Mouse (Mus musculus) MEL (cell line): Measurements from ENCODE around the gene Hoxc6. TPM values are rescaled to one million over a fixed set of nuclear protein-coding genes. Genes with fewer than 3 reads are reported as not detected.

Experiments used
- DNase-seq: peaks from one replicate; pipeline ENCODE4 v3.0.0; 2011; ENCODE audit warnings: low read depth, low spot score
- H3K27ac ChIP-seq: 2 replicates; pipeline ENCODE4 v1.5.1; 2012; ENCODE audit warnings: low read depth, mild to moderate bottlenecking, control low read depth, low read length, moderate library complexity; ENCODE audit not compliant: control insufficient read depth
- H3K27me3 ChIP-seq, 2 experiments: fragments of 150-350 bp in 1 of 2; sonication (generic) in 1 of 2; 2 replicates each; pipeline ENCODE4 v1.6.1; 2012; ENCODE audit warnings: low read length in 2 of 2, mild to moderate bottlenecking in 2 of 2, improper control_type of control experiment in 1 of 2, moderate library complexity in 1 of 2; ENCODE audit not compliant: insufficient read depth in 2 of 2, control insufficient read depth in 1 of 2
- H3K36me3 ChIP-seq, 2 experiments: 2 replicates each; pipeline ENCODE4 v1.6.1; 2012 to 2014; ENCODE audit warnings: low read length in 2 of 2, improper control_type of control experiment in 1 of 2, inconsistent platforms in 1 of 2, mild to moderate bottlenecking in 1 of 2; ENCODE audit not compliant: insufficient read depth in 2 of 2, control insufficient read depth in 1 of 2
- H3K4me1 ChIP-seq, 2 experiments: fragments of 150-350 bp in 1 of 2; sonication (generic) in 1 of 2; 2 replicates each; pipeline ENCODE4 v1.6.1; 2012; ENCODE audit warnings: low read length in 2 of 2, improper control_type of control experiment in 1 of 2, mild to moderate bottlenecking in 1 of 2; ENCODE audit not compliant: insufficient read depth in 2 of 2, control insufficient read depth in 1 of 2
- H3K4me3 ChIP-seq, 2 experiments: fragments of 150-350 bp in 1 of 2; sonication (generic) in 1 of 2; 2 replicates each; pipeline ENCODE4 v1.5.1; 2012; ENCODE audit warnings: low read depth in 2 of 2, low read length in 2 of 2, mild to moderate bottlenecking in 2 of 2, moderate library complexity in 2 of 2, control low read depth in 1 of 2, improper control_type of control experiment in 1 of 2; ENCODE audit not compliant: control insufficient read depth in 1 of 2, insufficient read depth in 1 of 2
- H3K79me2 ChIP-seq: 2 replicates; pipeline ENCODE4 v1.6.1; 2012; ENCODE audit warnings: mild to moderate bottlenecking, low read length, moderate library complexity; ENCODE audit not compliant: control insufficient read depth, poor library complexity, insufficient read depth
- H3K9ac ChIP-seq: 2 replicates; pipeline ENCODE4 v1.6.1; 2012; ENCODE audit warnings: low read depth, mild to moderate bottlenecking, control low read depth, low read length, moderate library complexity; ENCODE audit not compliant: control insufficient read depth, poor library complexity, severe bottlenecking
- H3K9me3 ChIP-seq: fragments of 150-350 bp; sonication (generic); replicated peaks from 2 replicates; pipeline ENCODE4 v1.6.1; 2012; ENCODE audit warnings: mild to moderate bottlenecking, low read length, improper control_type of control experiment, moderate library complexity; ENCODE audit not compliant: insufficient read depth
- BHLHE40 ChIP-seq: IDR thresholded peaks from 2 replicates; pipeline ENCODE4 v1.6.1; 2012; ENCODE audit warnings: low read depth, mild to moderate bottlenecking, inconsistent platforms, low read length, improper control_type of control experiment, borderline replicate concordance
- CHD1 ChIP-seq: IDR thresholded peaks from 2 replicates; pipeline ENCODE4 v1.6.1; 2012; ENCODE audit warnings: low read depth, mild to moderate bottlenecking, inconsistent platforms, low read length, improper control_type of control experiment
- CHD2 ChIP-seq: IDR thresholded peaks from 2 replicates; pipeline ENCODE4 v1.6.1; 2011; ENCODE audit warnings: low read length, improper control_type of control experiment
- CTCF ChIP-seq, 3 experiments: IDR thresholded peaks in 2 of 3; conservative IDR thresholded peaks in 1 of 3; 2 replicates each; pipeline ENCODE4 v1.5.1; 2011 to 2012; ENCODE audit warnings: low read length in 3 of 3, low read depth in 2 of 3, mild to moderate bottlenecking in 2 of 3, improper control_type of control experiment in 1 of 3, inconsistent platforms in 1 of 3, mixed read lengths in 1 of 3, moderate library complexity in 1 of 3; ENCODE audit not compliant: control insufficient read depth in 1 of 3, insufficient read depth in 1 of 3, poor library complexity in 1 of 3, severe bottlenecking in 1 of 3
- E2F4 ChIP-seq: IDR thresholded peaks from 2 replicates; pipeline ENCODE4 v1.6.1; 2011; ENCODE audit warnings: low read depth, low read length, improper control_type of control experiment, borderline replicate concordance
- ELF1 ChIP-seq: IDR thresholded peaks from 2 replicates; pipeline ENCODE4 v1.6.1; 2014; ENCODE audit warnings: low read depth, mild to moderate bottlenecking, inconsistent platforms, low read length, improper control_type of control experiment, moderate library complexity
- EP300 ChIP-seq, 2 experiments: IDR thresholded peaks; 2 replicates each; pipeline ENCODE4 v1.6.1; 2011; ENCODE audit warnings: improper control_type of control experiment in 2 of 2, low read length in 2 of 2, low read depth in 1 of 2, mild to moderate bottlenecking in 1 of 2
- ETS1 ChIP-seq: IDR thresholded peaks from 2 replicates; pipeline ENCODE4 v1.6.1; 2012; ENCODE audit warnings: low read depth, mild to moderate bottlenecking, inconsistent platforms, low read length, improper control_type of control experiment, moderate library complexity
- GABPA ChIP-seq: IDR thresholded peaks from 2 replicates; pipeline ENCODE4 v1.6.1; 2012; ENCODE audit warnings: low read depth, mild to moderate bottlenecking, inconsistent platforms, low read length, improper control_type of control experiment, moderate library complexity
- GATA1 ChIP-seq: IDR thresholded peaks from 2 replicates; pipeline ENCODE4 v1.6.1; 2011; ENCODE audit warnings: low read depth, low read length, improper control_type of control experiment
- HCFC1 ChIP-seq: IDR thresholded peaks from 2 replicates; pipeline ENCODE4 v1.6.1; 2012; ENCODE audit warnings: low read depth, mild to moderate bottlenecking, inconsistent platforms, low read length, improper control_type of control experiment, moderate library complexity
- JUND ChIP-seq: IDR thresholded peaks from 2 replicates; pipeline ENCODE4 v1.6.1; 2011; ENCODE audit warnings: low read depth, mild to moderate bottlenecking, improper control_type of control experiment, low read length
- KAT2A ChIP-seq: conservative IDR thresholded peaks from 2 replicates; pipeline ENCODE4 v1.6.1; 2012; ENCODE audit warnings: low read depth, low read length, improper control_type of control experiment, inconsistent platforms
- MAFK ChIP-seq: IDR thresholded peaks from 2 replicates; pipeline ENCODE4 v1.6.1; 2011; ENCODE audit warnings: low read depth, mild to moderate bottlenecking, low read length, improper control_type of control experiment, borderline replicate concordance
- MAX ChIP-seq: IDR thresholded peaks from 2 replicates; pipeline ENCODE4 v1.6.1; 2011; ENCODE audit warnings: low read length, improper control_type of control experiment
- MAZ ChIP-seq: IDR thresholded peaks from 2 replicates; pipeline ENCODE4 v1.6.1; 2012; ENCODE audit warnings: low read depth, mild to moderate bottlenecking, inconsistent platforms, low read length, improper control_type of control experiment
- MEF2A ChIP-seq: IDR thresholded peaks from 2 replicates; pipeline ENCODE4 v1.6.1; 2014; ENCODE audit warnings: low read depth, mild to moderate bottlenecking, inconsistent platforms, low read length, improper control_type of control experiment; ENCODE audit not compliant: poor library complexity, insufficient replicate concordance, severe bottlenecking; ENCODE audit errors: extremely low read depth
- MXI1 ChIP-seq: IDR thresholded peaks from 2 replicates; pipeline ENCODE4 v1.6.1; 2011; ENCODE audit warnings: mild to moderate bottlenecking, low read depth, low read length, improper control_type of control experiment
- MYB ChIP-seq: IDR thresholded peaks from 2 replicates; pipeline ENCODE4 v1.6.1; 2011; ENCODE audit warnings: mild to moderate bottlenecking, low read depth, low read length, improper control_type of control experiment
- MYC ChIP-seq: IDR thresholded peaks from 2 replicates; pipeline ENCODE4 v1.6.1; 2011; ENCODE audit warnings: low read depth, mild to moderate bottlenecking, low read length, improper control_type of control experiment, moderate library complexity
- NELFE ChIP-seq: IDR thresholded peaks from 2 replicates; pipeline ENCODE4 v1.6.1; 2011; ENCODE audit warnings: low read depth, low read length, improper control_type of control experiment
- NRF1 ChIP-seq: IDR thresholded peaks from 2 replicates; pipeline ENCODE4 v1.6.1; 2014; ENCODE audit warnings: low read depth, mild to moderate bottlenecking, inconsistent platforms, low read length, improper control_type of control experiment, moderate library complexity; ENCODE audit not compliant: poor library complexity, insufficient read depth, severe bottlenecking
- POLR2A ChIP-seq, 2 experiments: IDR thresholded peaks; 2 replicates each; pipeline ENCODE4 v1.6.1; 2011 to 2012; ENCODE audit warnings: low read length in 2 of 2, mild to moderate bottlenecking in 2 of 2, control low read depth in 1 of 2, improper control_type of control experiment in 1 of 2, low read depth in 1 of 2, moderate library complexity in 1 of 2; ENCODE audit not compliant: control insufficient read depth in 1 of 2, insufficient read depth in 1 of 2, poor library complexity in 1 of 2
- POLR2AphosphoS5 ChIP-seq: IDR thresholded peaks from 2 replicates; pipeline ENCODE4 v1.6.1; 2012; ENCODE audit warnings: low read depth, borderline replicate concordance, mild to moderate bottlenecking, inconsistent platforms, low read length, moderate library complexity, mixed read lengths
- RAD21 ChIP-seq: IDR thresholded peaks from 2 replicates; pipeline ENCODE4 v1.6.1; 2011; ENCODE audit warnings: mild to moderate bottlenecking, low read depth, low read length, improper control_type of control experiment
- SIN3A ChIP-seq: IDR thresholded peaks from 2 replicates; pipeline ENCODE4 v1.6.1; 2012; ENCODE audit warnings: low read length, improper control_type of control experiment, inconsistent platforms
- SMC3 ChIP-seq: IDR thresholded peaks from 2 replicates; pipeline ENCODE4 v1.6.1; 2011; ENCODE audit warnings: low read depth, low read length, improper control_type of control experiment
- TBP ChIP-seq: IDR thresholded peaks from 2 replicates; pipeline ENCODE4 v1.8.0; 2011; ENCODE audit warnings: low read depth, low read length, improper control_type of control experiment
- UBTF ChIP-seq: IDR thresholded peaks from 2 replicates; pipeline ENCODE4 v1.6.1; 2012; ENCODE audit warnings: low read depth, mild to moderate bottlenecking, inconsistent platforms, low read length, improper control_type of control experiment, moderate library complexity, borderline replicate concordance; ENCODE audit not compliant: insufficient read depth
- USF1 ChIP-seq: IDR thresholded peaks from 2 replicates; pipeline ENCODE4 v1.6.1; 2014; ENCODE audit warnings: low read depth, mild to moderate bottlenecking, inconsistent platforms, low read length, improper control_type of control experiment, moderate library complexity
- USF2 ChIP-seq, 2 experiments: IDR thresholded peaks; 2 replicates each; pipeline ENCODE4 v1.6.1; 2011 to 2012; ENCODE audit warnings: improper control_type of control experiment in 2 of 2, low read length in 2 of 2, borderline replicate concordance in 1 of 2, inconsistent platforms in 1 of 2, low read depth in 1 of 2, mild to moderate bottlenecking in 1 of 2; ENCODE audit not compliant: insufficient read depth in 1 of 2
- ZC3H11A ChIP-seq: IDR thresholded peaks from 2 replicates; pipeline ENCODE4 v1.6.1; 2012; ENCODE audit warnings: low read depth, mild to moderate bottlenecking, inconsistent platforms, low read length, improper control_type of control experiment
- ZKSCAN1 ChIP-seq: IDR thresholded peaks from 2 replicates; pipeline ENCODE4 v1.6.1; 2012; ENCODE audit warnings: low read depth, mild to moderate bottlenecking, inconsistent platforms, low read length, improper control_type of control experiment, moderate library complexity
- ZMIZ1 ChIP-seq: IDR thresholded peaks from 2 replicates; pipeline ENCODE4 v1.6.1; 2012; ENCODE audit warnings: low read depth, mild to moderate bottlenecking, inconsistent platforms, low read length, improper control_type of control experiment, moderate library complexity
- ZNF384 ChIP-seq: IDR thresholded peaks from 2 replicates; pipeline ENCODE4 v1.6.1; 2012; ENCODE audit warnings: low read depth, mild to moderate bottlenecking, inconsistent platforms, low read length, improper control_type of control experiment
- polyA plus RNA-seq, 2 experiments: library from polyadenylated mRNA; stranded (reverse) in 1 of 2; unstranded in 1 of 2; fragments of >175 nt in 1 of 2; fragments of >200 nt in 1 of 2; gene quantifications; 2 replicates each; pipeline versions ENCODE4 v1.2.1 to v1.2.4; 2012; ENCODE audit warnings: low replicate concordance in 2 of 2, low read depth in 1 of 2; ENCODE audit not compliant: insufficient read length in 2 of 2, insufficient read depth in 1 of 2, missing spikeins in 1 of 2
- total RNA-seq: library from RNA; depleted of rRNA; stranded (reverse); fragments of 300-350 nt; gene quantifications from 2 replicates; pipeline ENCODE4 v1.2.3, GENCODE M21; 2012

Hoxc6 gene
- total and polyA plus RNA-seq, 3 experiments = 2.3 to 9.4 TPM; not detected in 1

- DNase-seq = peak; percentile 97
- H3K36me3 ChIP-seq = peaks cover 0 to 31% of the 10 kb centered on the region in 2 experiments; a peak in 2 of 4 replicates
- H3K27me3 ChIP-seq = no peaks in the 10 kb centered on the region
- H3K4me1 ChIP-seq = peaks cover 15 to 34% of the 10 kb centered on the region in 2 experiments
- H3K9ac ChIP-seq = peak overlapping the region; percentile 98
- peaks cover 24% of the 10 kb centered on the region for H3K79me2 ChIP-seq
- peak overlapping the region; percentile 99 for H3K27ac ChIP-seq
- H3K9me3 ChIP-seq = no peaks in the 10 kb centered on the region
- peak overlapping the region; percentile 68 for H3K4me3 ChIP-seq
- TF ChIP-seq ELF1 (peak; percentile 69), SIN3A (peak; percentile 89), JUND (peak; percentile 98), TBP (peak; percentile 97), ZC3H11A (peak; percentile 23; the same call in 1 of the 2 replicates), MAFK (peak; percentile 53; the same call in 1 of the 2 replicates), ZMIZ1 (peak; percentile 97), NRF1 (0 out of 2 replicates have a peak, but pooled peaks have one; percentile 32), EP300 (IDR thresholded peaks at IDR 0.05; ENCODE audit: low read depth in 1 of 2, low read length in 2 of 2) (peak; percentile 74 to 86), ZNF384 (peak; percentile 45; the same call in 1 of the 2 replicates), NELFE (no peak; the same call in none of the 2 replicates), ZKSCAN1 (0 out of 2 replicates have a peak, but pooled peaks have one; percentile 43), MAZ (peak; percentile 91), CTCF (IDR thresholded peaks at IDR 0.05 in 2 of 3, conservative IDR thresholded peaks at IDR 0.05 in 1 of 3; ENCODE audit: control insufficient read depth in 1 of 3, insufficient read depth in 1 of 3, low read depth in 2 of 3, low read length in 3 of 3, poor library complexity in 1 of 3, severe bottlenecking in 1 of 3) (no peak), MEF2A (peak; percentile 76; the same call in 1 of the 2 replicates), MXI1 (no peak; the same call in none of the 2 replicates), E2F4 (peak; percentile 72), POLR2AphosphoS5 (no peak), BHLHE40 (peak; percentile 56; the same call in 1 of the 2 replicates), ETS1 (peak; percentile 90), SMC3 (no peak; the same call in 1 of the 2 replicates), GATA1 (peak; percentile 88), RAD21 (no peak), MAX (peak; percentile 56; the same call in 1 of the 2 replicates), USF1 (peak; percentile 47), USF2 (IDR thresholded peaks at IDR 0.05; ENCODE audit: borderline replicate concordance in 1 of 2, insufficient read depth in 1 of 2, low read depth in 1 of 2, low read length in 2 of 2) (no peak), HCFC1 (peak; percentile 72), MYB (peak; percentile 85), CHD2 (peak; percentile 53), KAT2A (peak; percentile 48; the same call in 1 of the 2 replicates), POLR2A (IDR thresholded peaks at IDR 0.05; ENCODE audit: control insufficient read depth in 1 of 2, insufficient read depth in 1 of 2, low read depth in 1 of 2, low read length in 2 of 2, poor library complexity in 1 of 2) (peak; percentile 37 to 63), GABPA (peak; percentile 79), MYC (peak; percentile 52; the same call in 1 of the 2 replicates), UBTF (no peak), CHD1 (peak; percentile 98)
These were observed 638 bp downstream of the Hoxc6 start for GRCm38 (mm10) chr15:102998608-102999182.
